Mouse (Mus musculus) cortical plate, adult 2 months (tissue): ENCODE data around the gene Fat1.

ENCODE experiments used
- CTCF ChIP-seq: fragments of 200-500 bp; IDR thresholded peaks from 2 replicates; pipeline ENCODE4 v1.5.1; 2011; ENCODE audit warnings: mild to moderate bottlenecking, control low read depth, low read length; ENCODE audit not compliant: insufficient read depth; ENCODE audit errors: extremely low read depth
- POLR2A ChIP-seq: fragments of 200-500 bp; IDR thresholded peaks from 2 replicates; pipeline ENCODE4 v1.6.1; 2011; ENCODE audit warnings: mild to moderate bottlenecking, low read length, control low read depth; ENCODE audit not compliant: insufficient read depth; ENCODE audit errors: extremely low read depth

DNA sequence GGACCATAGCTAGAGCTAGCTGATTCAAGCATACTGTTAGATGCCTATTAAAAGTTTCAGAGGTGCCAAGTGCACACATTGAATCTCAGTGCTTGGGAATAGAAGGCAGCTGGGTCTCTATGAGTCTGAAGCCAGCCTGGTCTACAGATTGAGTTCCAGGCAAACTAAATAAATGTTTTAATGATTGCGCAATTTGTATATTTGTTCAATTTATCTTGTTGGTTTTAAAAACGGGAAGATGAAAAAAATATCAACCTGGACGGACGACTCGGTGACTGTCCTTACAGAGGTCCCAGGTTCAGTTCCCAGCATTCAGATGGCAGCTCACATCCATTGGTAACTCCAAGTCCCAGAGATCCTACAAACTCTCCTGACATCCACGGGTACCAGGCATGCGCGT lies 135.7 kb downstream of the Fat1 start:
- no peak for TF ChIP-seq CTCF
- TF ChIP-seq POLR2A = no peak
